Mouse (Mus musculus): ENCODE data around the gene Spindoc. TPM values are rescaled to one million over a fixed set of nuclear protein-coding genes. Genes with fewer than 3 reads are reported as not detected.

Gene Spindoc
- total and polyA plus RNA-seq, 3 experiments: 13.0 to 54.1 TPM; not detected in 1

DNA sequence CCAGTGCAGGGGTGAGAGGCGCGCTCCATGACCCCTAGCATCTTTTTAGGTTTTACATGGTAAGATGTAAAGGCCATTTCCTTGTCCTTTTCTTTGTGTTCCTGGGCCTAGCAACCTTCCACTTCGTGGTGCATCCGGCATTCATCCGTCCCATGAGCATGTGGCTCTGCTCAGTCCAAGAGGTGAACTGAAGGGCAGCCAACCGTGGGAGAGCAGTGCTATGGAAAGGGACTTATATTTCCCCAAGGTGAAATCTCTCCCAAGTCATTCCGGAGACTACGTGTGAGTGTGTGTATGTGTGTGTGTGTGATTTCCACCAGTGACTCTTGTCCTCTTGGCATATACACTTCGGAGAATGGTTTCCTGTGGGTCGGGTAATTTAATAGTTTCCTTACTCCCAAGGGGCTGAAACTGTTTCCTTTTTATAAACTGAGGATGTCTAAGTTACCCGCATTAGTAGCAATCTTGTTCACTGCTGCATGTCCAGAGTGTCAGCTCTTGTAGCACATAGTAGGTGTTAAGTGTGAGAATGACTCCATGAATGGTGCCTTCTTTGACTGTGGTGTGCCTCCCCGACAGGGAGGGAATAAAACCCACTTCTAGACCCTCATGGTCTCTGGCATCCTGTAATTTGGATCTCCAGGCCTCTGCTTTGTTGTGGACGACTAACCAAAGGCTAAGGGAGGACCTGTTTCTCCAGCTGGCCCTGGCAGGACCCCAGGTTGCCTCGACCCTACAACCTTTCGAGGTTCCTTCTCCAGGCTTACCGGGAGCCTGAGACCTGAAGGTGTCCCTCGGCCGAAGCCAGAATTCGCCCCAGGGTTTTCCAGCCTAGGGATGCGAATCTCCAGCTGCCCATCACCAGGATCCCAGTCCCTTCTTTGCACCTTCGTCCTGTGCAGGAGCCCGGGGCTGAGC, 33.4 kb upstream of the Spindoc start:
- TF ChIP-seq POLR2AphosphoS5 (IDR thresholded peaks at IDR 0.05; ENCODE audit: borderline replicate concordance, low read depth, low read length): no peak
- no peak for TF ChIP-seq MYC (IDR thresholded peaks at IDR 0.05; ENCODE audit: low read depth, low read length)
- peak; percentile 73; the same call in 1 of the 2 replicates for TF ChIP-seq ZKSCAN1 (IDR thresholded peaks at IDR 0.05; ENCODE audit: low read depth, low read length)
- H3K36me3 ChIP-seq (ENCODE audit: control insufficient read depth in 1 of 2, insufficient read depth in 2 of 2, low read length in 2 of 2): peaks cover 0 to 17% of the 10 kb centered on the region in 2 experiments; a peak in 2 of 4 replicates
- H3K27ac ChIP-seq (ENCODE audit: control insufficient read depth, low read depth, low read length): no peak overlapping the region
- no peak for DNase-seq (ENCODE audit: low read depth, low spot score)
- no peaks in the 10 kb centered on the region for H3K9me3 ChIP-seq (replicated peaks; ENCODE audit: insufficient read depth, low read length)
- H3K4me3 ChIP-seq (ENCODE audit: control insufficient read depth in 1 of 2, insufficient read depth in 1 of 2, low read depth in 2 of 2, low read length in 2 of 2): peak overlapping the region; percentile 70 to 96
- H3K9ac ChIP-seq (ENCODE audit: control insufficient read depth, low read depth, low read length, poor library complexity, severe bottlenecking): peak overlapping the region; percentile 86
- peaks cover 0 to 2% of the 10 kb centered on the region in 2 experiments; a peak in 2 of 4 replicates for H3K27me3 ChIP-seq (ENCODE audit: control insufficient read depth in 1 of 2, insufficient read depth in 2 of 2, low read length in 2 of 2)
- peaks cover 4 to 21% of the 10 kb centered on the region in 2 experiments for H3K4me1 ChIP-seq (ENCODE audit: control insufficient read depth in 1 of 2, insufficient read depth in 2 of 2, low read length in 2 of 2)
- peaks cover 19% of the 10 kb centered on the region for H3K79me2 ChIP-seq (ENCODE audit: control insufficient read depth, insufficient read depth, low read length, poor library complexity)

DNA sequence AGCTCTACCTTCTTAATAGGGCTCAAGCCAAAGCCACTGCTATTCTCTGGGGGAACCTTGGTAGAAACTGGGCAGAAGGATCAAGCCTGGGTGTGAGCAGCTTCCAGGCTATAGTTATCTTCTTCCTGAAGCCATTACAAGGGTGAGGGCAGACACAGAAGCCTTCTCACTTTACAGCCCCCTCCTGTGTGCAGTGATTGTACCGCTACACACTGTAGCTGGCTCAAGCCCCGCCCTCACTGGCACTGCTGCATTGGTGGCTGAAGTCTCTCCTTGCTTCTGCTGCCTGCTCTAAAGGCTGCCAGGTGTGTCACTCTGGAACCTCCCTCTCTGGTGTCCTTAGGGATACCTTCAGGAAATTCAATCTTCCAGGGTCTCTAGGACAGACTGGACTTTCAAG, 29.6 kb upstream of the Spindoc start:
- H3K4me3 ChIP-seq (ENCODE audit: control insufficient read depth in 1 of 2, insufficient read depth in 1 of 2, low read depth in 2 of 2, low read length in 2 of 2): no peak overlapping the region
- TF ChIP-seq USF1 (IDR thresholded peaks at IDR 0.05; ENCODE audit: low read depth, low read length) (no peak), E2F4 (IDR thresholded peaks at IDR 0.05; ENCODE audit: borderline replicate concordance, low read depth, low read length) (no peak), EP300 (IDR thresholded peaks at IDR 0.05; ENCODE audit: low read depth in 1 of 2, low read length in 2 of 2) (no peak), TAL1 (IDR thresholded peaks at IDR 0.05; ENCODE audit: low read length) (no peak), GABPA (IDR thresholded peaks at IDR 0.05; ENCODE audit: low read depth, low read length) (no peak)

DNA sequence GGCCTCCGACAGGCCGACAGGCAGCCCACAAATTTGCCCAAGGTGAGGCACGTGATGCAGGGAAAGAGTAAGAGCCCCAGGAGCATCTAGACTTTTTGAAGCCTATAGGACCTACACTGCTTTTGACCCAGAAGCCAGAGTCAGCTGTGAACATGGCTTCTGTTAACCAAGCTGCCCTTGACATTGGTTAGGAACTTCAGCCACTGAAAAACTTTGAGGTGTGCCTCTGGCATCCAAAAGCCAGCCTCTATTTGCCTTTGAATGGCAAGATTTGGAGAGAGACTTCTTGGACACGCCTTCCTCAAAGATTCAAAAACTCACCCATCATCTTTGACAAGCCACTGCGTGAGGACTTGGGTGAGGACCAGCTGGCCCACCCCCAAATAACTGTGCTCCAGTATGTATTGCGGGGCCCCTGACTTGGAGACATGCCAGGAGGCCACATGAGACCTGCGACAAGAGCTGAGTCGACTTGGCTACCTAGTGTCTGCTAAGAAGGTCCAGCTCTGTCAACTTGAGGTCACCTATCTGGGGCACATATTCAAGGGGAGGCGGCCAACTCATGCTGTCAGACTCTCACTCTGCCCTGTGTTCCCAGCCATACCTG, 21.9 kb upstream of the Spindoc start:
- Histone ChIP-seq H3K4me1 (ENCODE audit: control insufficient read depth in 1 of 2, insufficient read depth in 2 of 2, low read length in 2 of 2) (no peaks in the 10 kb centered on the region), H3K4me3 (ENCODE audit: control insufficient read depth in 1 of 2, insufficient read depth in 1 of 2, low read depth in 2 of 2, low read length in 2 of 2) (no peak overlapping the region), H3K36me3 (ENCODE audit: control insufficient read depth in 1 of 2, insufficient read depth in 2 of 2, low read length in 2 of 2) (no peaks in the 10 kb centered on the region), H3K27ac (ENCODE audit: control insufficient read depth, low read depth, low read length) (no peak overlapping the region), H3K9ac (ENCODE audit: control insufficient read depth, low read depth, low read length, poor library complexity, severe bottlenecking) (no peak overlapping the region), H3K27me3 (ENCODE audit: control insufficient read depth in 1 of 2, insufficient read depth in 2 of 2, low read length in 2 of 2) (peaks cover 1 to 10% of the 10 kb centered on the region in 2 experiments; a peak in 3 of 4 replicates), H3K79me2 (ENCODE audit: control insufficient read depth, insufficient read depth, low read length, poor library complexity) (no peaks in the 10 kb centered on the region), H3K9me3 (replicated peaks; ENCODE audit: insufficient read depth, low read length) (no peaks in the 10 kb centered on the region)
- DNase-seq (ENCODE audit: low read depth, low spot score): no peak
- TF ChIP-seq POLR2A (IDR thresholded peaks at IDR 0.05; ENCODE audit: control insufficient read depth in 1 of 2, insufficient read depth in 1 of 2, low read depth in 1 of 2, low read length in 2 of 2, poor library complexity in 1 of 2) (no peak), MAZ (IDR thresholded peaks at IDR 0.05; ENCODE audit: low read depth, low read length) (no peak), POLR2AphosphoS2 (IDR thresholded peaks at IDR 0.05; ENCODE audit: low read length) (no peak), SMC3 (IDR thresholded peaks at IDR 0.05; ENCODE audit: low read depth, low read length) (no peak), CTCF (IDR thresholded peaks at IDR 0.05 in 2 of 3, conservative IDR thresholded peaks at IDR 0.05 in 1 of 3; ENCODE audit: control insufficient read depth in 1 of 3, insufficient read depth in 1 of 3, low read depth in 2 of 3, low read length in 3 of 3, poor library complexity in 1 of 3, severe bottlenecking in 1 of 3) (no peak), SIN3A (IDR thresholded peaks at IDR 0.05; ENCODE audit: low read length) (no peak), TBP (IDR thresholded peaks at IDR 0.05; ENCODE audit: low read depth, low read length) (no peak), TAL1 (IDR thresholded peaks at IDR 0.05; ENCODE audit: low read length) (no peak)

More for the DNA sequence above, 29.6 kb upstream of the Spindoc start:
- H3K27me3 ChIP-seq (ENCODE audit: control insufficient read depth in 1 of 2, insufficient read depth in 2 of 2, low read length in 2 of 2): peaks cover 2 to 4% of the 10 kb centered on the region in 2 experiments; a peak in 2 of 4 replicates
- no peaks in the 10 kb centered on the region for H3K36me3 ChIP-seq (ENCODE audit: control insufficient read depth in 1 of 2, insufficient read depth in 2 of 2, low read length in 2 of 2)
- H3K9me3 ChIP-seq (replicated peaks; ENCODE audit: insufficient read depth, low read length): no peaks in the 10 kb centered on the region
- no peaks in the 10 kb centered on the region; the same call in 1 of the 2 replicates for H3K79me2 ChIP-seq (ENCODE audit: control insufficient read depth, insufficient read depth, low read length, poor library complexity)
- H3K4me1 ChIP-seq (ENCODE audit: control insufficient read depth in 1 of 2, insufficient read depth in 2 of 2, low read length in 2 of 2): no peaks in the 10 kb centered on the region
- H3K27ac ChIP-seq (ENCODE audit: control insufficient read depth, low read depth, low read length): no peak overlapping the region
- no peak for DNase-seq (ENCODE audit: low read depth, low spot score)
- no peak overlapping the region for H3K9ac ChIP-seq (ENCODE audit: control insufficient read depth, low read depth, low read length, poor library complexity, severe bottlenecking)
